Mouse (Mus musculus) ES-CJ7 (cell line): ENCODE data around the gene Maml3.

Source experiments
- DNase-seq: peaks from one replicate; pipeline ENCODE4 v3.0.0; 2011; ENCODE audit warnings: low read depth, low spot score

The Maml3 gene

DNA sequence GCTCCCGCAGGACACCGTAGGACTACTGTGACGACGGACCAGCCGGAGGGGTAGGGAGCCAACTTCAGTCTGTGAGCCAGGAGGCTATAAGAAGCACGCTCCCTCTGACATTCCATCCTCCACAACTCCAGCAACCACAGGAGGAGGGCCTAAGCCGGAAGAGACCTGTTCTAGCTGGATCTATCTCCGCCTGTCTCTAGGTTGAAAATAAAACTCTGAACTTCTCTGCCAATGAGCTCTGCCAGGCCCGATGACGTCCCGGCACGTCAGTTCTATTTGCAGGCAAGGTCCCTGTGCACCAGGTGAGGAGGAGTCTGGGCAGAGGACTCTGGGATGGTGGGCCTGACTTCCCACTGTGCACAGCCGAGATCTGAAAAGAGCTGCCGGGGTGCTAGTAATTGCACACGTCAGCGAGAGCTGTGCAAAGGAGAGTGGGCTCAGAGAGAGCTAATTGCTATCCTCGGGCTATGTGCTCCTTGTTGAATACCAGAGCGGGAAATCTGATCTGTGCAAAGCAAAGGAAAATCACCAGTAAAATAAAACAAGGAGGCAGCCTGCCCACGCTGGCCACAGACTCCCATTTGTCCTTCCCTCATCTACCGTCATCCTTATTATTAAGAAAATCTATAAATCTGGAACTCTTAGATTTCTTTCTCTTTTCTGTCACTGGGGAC lies 58.7 kb downstream of the Maml3 start:
- peak; percentile 86 for DNase-seq

DNA sequence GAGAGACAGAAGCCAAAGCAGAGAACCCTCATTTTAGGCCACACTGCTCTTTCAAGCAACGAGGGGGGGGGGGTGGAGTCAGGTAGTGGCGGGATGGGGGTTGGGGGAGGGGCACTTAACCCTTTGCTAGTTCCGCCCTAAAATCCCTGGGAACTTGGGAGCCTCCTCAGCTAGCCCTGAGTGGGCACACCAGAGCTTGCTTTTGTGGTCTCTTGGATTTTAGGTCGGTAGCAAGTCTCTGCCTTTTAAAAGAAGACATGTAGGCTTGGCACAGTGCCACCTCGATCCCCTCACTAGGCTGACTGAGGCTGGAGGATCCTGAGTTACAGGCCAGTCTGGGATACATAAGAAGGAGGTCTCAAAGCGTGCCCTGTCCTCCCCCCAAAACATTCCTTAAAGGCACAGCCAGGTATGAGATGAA lies 59.6 kb downstream of the Maml3 start:
- DNase-seq, result no peak

DNA sequence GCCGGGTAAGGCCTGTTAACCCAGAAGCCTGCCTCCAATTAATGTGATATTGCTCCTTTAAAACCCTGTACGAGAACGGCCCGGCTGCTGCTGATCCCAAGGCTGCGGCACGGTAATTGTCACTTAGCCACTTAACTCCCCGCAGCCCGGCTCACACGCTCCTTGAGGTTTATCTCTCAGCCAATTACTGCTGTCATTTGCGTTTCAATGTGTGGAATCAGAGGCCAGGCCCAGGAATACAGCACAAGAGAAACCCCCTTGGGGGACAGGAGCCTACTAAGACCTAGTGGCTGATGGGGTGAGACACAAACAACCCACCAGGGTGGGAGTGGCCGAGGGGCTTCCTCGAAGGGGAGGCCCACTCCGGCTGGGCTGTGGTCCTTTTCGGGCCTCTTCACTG lies 60.2 kb downstream of the Maml3 start:
- peak; percentile 50 for DNase-seq

DNA sequence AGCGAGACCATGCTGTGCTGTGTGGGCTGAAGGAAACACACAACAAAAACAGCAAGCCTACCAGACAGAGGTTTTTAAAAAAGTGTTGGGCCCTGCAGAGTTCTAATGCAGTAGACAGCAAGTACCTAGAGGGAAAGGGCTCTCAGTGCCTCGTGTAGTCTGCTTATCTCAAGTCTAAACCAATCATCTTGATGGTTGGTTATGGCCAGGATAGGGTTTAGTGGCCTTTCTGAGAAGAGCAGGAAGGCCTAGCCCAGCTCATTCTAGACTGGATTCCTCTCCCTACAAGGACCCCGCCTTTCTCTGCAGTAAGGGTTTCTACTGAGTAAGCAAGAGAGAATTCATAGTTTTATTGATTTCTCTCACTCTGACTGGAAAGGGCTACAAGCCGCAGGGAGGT lies 61.0 kb downstream of the Maml3 start:
- no peak for DNase-seq

DNA sequence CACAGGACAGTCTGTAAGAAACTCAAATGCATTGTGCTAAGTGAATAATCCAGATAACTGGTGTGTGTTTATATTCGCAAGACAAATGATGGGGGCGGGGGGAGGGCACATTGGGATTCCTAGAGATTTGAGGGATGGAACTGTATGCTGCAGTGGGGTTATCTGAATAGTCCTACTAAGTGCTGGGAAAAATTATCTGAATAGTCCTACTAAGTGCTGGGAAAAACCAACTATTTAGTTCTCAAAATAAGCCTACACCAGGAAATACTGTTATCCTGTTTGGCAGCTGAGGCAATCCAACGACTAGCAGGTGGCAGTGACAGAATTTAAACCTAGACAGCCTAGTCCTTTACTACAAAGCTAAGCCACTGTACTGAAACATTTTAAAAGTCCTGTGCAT lies 62.2 kb downstream of the Maml3 start:
- no peak for DNase-seq

DNA sequence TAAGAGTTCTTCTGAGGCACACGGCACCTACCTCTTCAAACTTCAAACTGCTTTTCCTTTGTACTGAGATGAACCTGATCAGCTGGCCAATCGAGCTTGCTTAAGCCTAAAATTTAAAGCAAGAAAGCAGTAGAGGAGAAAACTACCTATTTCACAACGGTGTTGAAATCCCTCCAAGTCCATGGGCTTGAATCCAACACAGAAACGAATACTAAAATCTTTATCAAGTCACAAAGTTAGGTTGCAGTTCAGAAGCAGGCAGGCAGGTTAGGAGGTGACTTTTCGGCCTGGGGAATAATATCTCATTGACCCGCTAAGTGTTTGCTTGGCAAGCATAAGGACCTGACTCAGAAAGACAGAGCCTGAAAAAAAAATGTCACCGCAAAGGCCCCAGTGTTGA lies 64.9 kb downstream of the Maml3 start:
- DNase-seq, result no peak

DNA sequence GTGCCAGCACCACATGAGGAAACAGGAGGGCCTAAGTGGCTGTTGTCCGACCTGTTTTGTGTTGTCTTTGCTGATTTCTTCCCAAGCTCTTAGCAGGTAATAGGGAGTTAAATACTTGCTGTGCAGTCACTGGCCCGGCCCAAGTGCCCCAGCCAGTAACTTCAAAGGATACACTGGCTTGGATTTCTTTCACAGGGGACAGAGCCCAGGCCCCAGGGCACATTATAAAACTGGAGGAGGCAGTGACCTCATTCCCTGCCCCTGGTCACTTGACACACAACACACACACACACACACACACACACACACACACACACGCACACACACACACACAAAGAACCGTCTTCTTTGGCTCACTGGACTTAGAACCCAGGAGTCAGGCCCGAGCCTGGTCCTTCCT lies 67.6 kb downstream of the Maml3 start:
- no peak for DNase-seq

DNA sequence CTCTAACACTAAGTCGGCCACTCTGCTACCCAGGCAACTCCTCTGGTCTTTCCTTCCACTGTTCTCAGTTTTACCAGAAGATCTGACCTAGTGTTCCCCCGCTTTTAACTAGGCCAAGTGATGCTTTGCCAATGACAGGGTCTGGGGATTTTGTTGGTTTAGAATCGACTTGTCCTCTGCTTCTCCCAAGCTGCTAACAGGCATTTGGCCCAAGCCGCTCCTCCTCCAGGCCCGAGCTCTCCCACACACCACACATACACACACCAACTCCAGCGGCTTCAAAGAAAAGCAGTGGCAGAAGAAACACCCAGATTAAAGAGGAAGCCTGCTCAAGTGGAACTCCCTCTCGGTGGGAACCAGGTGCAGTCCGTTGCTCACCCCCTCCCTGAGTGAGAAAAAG lies 69.5 kb downstream of the Maml3 start:
- no peak for DNase-seq

DNA sequence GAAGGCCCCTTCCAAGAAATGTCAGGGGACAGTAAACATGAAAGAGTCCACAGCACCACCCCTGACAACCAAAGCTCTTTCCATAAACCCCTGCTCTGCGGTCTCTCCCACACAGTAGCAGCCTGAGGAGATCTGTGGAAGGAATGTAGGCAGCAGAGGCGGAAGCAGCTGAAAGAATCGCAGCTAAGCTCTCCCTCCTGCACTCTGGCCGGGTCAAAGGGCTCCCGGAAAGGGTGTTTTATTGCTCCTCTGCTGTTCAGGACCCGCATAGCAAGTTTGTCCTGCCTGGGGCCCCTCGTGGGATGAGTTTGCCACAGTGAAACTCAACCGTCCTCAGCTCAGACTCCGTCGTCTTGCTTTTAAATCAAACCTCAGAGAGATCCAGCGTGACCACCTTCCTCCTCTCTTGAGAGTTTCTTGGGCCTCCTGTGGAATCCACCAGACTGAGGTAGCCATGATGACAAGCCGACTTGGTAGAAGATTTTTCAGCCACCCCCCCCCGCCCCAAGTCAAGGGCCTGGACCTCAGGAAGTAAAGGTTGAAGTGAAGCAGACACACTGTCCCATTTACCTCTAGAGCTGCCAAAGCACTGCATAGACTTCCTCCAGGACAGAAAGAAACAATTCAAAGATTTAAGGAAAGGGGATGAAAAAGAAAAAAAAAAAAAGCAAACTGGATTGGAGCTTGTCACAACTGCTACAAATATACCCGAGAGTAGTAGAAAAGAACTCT lies 70.9 kb downstream of the Maml3 start:
- DNase-seq, result no peak

DNA sequence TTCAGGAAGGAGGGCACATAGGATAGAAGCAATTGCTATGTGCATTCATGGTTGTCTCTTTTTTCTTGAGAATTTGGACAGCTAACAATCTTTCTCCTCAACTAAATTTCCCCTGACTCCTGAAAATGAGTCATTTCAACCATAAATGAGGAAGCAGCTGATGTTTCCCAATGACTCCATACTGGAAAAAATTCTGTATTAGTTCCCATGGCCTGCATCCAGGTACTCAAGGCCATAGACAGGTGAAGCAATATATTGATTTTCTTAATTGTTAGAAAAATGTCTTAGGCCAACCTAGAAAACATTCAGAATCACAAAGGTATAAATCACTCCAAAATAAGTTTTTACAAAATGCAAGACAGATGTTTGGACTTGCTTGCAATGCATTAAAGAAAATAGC lies 73.5 kb downstream of the Maml3 start:
- DNase-seq, result no peak

DNA sequence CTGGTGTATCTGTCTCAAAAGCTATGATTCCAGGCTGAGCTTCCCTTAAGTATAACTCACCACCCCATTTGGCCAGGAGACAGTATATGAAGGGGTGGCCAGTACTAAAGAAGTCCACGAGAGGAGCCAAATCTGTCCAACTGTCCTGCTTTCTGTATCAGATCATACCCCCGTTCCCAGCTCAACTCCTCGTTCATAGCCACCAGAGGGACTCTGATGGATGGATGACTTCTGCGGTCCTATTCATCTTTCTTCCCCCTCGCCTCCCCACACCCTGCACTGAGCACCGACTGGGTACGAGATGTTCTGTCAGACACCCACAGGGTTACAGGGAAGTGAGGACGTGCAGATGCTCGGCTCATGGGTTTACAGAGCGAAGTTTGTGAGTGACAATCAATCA lies 74.8 kb downstream of the Maml3 start:
- no peak for DNase-seq

DNA sequence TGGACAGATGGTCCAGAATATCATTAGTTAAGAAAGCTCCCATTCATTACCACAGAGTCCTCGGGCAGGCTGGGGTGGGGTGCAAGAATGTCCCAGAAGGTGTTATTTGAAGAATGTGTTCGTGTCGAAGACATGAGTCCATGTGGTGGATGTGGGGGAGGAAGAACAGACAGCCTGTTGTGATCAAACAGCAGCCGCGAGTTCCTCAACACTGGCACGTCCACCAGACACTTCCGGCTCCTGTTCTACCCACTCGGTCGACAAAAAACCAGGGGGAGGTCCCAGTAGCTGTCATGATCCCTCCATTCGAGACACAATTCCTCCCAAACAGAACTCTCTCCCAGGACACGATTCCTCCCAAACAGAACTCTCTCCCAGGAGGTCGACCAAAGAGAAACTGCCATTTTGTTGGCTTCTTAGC lies 75.2 kb downstream of the Maml3 start:
- no peak for DNase-seq

DNA sequence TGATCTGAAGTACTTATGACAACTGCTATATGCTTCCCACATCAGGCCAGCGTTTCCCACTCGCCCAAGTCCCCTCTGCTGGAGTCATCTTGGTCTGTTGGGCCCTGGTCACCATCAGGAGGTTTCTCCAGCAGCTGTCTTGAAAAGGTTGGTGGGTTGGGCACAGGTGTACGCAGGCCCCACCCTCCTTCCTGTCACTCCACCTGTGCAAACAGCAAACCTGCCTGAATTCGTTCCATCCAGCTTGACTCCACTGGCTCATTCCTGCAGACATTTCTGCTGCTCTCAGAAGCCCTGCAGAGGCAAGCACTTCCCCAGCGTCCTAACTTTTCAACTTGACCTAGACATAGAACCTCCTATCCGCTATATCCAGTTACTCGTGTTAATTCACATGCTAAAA lies 76.9 kb downstream of the Maml3 start:
- no peak for DNase-seq

DNA sequence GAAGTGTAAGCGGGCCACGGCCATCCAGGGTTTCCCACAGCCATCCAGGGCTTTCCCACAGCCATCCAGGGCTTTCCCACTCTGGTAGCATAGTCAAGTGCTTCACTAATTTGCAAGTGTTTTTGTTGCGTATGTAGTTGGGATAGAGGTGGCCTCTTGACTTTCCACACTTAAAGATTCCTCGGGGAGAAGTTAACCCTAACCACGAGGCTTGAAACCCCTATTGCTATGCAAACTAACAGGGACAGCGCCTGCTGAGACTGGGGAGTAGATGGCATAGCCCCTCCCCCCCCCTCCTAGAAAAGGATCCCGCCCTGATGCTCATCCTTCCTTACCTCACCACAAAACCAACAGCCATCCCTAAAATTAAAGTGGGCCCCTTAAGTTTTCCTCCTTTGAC lies 82.4 kb downstream of the Maml3 start:
- DNase-seq, result peak; percentile 61

DNA sequence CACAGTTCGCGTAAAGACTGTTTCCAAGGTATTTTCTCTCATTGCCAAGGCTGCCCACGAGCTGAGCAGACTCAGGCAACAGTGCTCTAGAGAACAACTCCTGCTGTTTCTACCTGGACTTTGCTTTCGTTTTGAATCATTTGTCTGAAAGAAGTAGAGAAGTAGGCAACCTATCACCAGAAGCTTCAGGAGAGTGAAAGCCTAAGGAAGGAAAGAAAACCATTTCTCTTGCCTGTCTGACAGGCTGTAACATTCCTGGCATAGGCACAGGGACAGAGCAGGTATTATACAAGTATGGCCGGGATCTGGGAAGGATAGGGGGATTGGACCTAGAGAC lies 86.8 kb downstream of the Maml3 start:
- no peak for DNase-seq

DNA sequence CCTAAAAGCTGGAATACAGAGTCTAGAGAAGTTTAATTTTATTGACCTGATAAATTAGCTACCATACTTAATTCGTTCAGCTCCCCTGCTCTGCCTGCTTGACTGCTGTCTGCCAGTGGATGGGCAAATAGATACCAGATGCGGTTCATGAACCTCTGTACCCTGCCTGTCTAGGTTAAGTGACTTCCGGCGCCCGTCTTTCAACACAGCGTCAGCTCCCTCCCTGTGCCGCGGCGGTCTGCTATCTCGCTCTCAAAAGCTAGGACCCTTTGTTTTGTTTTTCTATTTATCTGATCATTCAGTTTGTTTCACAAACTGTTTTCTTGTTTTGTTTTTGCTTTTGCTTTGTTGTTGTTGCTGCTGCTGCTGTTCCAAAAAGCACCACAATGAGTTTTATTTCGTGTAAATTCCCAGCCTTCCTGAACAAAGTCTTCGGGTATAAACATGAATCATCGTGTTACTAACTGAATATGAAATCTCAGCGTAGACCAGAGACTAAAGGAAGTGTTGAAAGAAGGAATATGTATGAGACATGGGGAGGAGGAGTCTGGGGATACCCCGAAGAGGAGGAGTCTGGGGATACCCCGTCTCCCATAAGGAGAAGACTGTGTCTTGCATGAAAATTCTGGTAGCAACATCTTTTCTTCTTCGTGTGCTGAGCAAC lies 87.3 kb downstream of the Maml3 start:
- no peak for DNase-seq

DNA sequence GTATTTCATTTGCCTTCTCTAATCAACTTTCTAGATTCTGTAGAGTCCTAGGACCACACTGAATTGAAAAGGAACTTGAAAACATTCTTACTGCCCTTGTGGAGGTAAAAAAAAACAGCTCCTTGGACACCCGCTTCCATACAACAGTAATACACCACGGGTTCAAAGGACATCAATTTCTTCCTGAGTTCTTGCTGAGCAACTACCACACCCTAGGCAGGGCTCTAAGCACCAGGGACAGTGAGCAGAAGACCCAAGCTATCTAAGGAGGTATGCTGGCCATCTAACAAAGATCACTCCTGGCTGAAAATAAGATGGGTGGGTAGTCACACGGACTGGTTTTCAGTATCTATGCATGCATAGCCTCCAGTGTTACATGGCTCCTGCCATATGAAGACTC lies 88.7 kb downstream of the Maml3 start:
- DNase-seq, result no peak

DNA sequence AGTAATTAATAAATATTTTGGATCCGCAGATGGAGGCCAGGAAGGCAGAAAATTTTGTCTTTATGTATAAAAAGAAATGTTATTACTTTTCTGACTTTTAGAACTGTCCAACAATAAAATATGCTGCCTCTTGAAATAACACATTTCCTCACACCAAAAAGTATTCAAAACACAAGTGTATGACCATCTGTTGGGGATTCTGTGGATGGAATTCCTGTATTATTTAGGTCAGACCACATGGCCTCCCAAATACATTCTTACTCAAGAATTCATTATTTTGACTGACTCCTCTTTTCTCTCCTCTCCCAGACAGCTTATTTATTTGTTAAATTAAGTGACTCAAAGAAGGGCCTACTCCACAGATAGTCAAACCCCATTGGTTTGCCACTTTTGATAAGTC lies 89.3 kb downstream of the Maml3 start:
- DNase-seq, result no peak

DNA sequence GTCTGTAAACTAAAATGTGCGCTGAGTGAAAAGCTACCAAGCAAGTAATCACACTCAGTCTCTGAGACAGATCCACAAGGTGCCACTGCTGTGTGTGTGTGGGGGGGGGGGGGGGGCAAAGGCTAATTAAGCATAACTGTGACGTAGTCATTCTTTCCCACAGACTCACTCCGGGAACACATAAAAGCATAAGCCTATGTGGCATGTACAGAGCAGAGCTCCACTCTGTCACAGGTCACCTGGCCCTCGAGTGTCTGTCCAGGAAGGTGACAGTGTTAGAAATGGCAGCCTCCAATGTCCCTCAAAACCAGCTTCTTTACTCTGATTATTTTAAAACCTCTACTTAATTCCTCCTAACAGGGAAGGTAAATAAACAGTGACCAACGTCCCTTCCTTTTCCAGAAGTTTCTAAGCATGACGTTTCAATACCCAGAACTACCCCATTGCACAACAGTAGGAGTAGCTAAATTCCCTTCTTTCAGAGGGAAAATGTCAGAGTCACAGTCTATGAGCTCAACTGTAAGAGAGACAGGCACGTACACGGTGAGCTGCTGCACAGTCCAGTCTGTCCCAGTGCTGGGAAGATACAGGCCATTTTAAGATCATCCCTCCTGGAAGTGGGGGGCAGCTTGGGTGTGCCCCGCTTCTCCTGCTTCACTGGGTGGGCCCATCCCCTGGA lies 93.7 kb downstream of the Maml3 start:
- no peak for DNase-seq

DNA sequence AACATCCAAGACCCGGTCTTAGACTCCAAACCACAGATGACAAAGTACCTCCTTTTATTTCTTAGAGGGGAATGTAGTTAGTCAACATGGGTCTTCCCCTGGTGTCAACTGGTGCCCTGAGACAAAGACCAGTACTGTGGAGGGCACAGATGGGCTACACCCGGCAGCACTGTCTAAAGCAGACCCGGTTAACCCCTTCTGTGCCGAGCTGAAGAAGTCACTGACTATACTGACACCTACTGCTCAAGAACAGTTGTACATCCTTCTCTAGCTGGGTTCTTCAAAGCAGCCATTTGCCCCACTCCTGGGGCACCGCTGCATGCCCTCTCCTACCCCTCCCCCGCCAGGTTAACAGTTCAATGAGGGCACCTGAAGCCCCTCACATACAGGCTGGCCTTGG lies 95.6 kb downstream of the Maml3 start:
- peak; percentile 38 for DNase-seq

DNA sequence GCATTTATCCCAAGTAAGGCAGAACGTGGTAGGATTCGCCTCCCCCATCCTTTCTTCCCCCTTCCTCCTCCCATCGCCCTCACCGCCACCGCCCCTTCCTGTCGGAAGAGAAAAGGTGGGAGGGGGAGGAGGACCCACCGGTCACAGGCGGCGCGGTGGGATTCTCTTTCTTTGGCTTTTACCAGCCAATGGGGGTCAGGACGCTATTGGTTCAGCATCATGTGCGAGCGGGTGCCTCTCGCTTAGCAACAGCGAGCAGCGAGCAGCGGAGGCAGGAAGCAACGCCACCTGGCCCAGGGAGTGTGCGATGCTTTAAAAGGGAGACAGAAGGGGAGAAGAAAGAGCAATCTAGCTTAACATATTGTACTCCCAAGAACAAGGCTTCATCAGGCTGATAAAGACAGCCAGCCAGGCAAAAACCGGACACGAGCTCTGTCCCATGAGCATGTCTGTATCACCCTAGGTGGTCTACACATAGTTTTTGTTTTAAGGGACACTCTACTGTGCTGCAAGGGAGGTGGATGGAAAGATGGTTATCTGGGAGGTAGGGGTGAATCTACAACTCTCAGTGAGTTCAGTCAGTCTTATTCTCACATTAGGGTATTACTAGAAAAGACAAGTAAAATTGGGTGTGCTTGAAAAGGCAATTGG lies 97.1 kb downstream of the Maml3 start:
- DNase-seq, result peak; percentile 78

DNA sequence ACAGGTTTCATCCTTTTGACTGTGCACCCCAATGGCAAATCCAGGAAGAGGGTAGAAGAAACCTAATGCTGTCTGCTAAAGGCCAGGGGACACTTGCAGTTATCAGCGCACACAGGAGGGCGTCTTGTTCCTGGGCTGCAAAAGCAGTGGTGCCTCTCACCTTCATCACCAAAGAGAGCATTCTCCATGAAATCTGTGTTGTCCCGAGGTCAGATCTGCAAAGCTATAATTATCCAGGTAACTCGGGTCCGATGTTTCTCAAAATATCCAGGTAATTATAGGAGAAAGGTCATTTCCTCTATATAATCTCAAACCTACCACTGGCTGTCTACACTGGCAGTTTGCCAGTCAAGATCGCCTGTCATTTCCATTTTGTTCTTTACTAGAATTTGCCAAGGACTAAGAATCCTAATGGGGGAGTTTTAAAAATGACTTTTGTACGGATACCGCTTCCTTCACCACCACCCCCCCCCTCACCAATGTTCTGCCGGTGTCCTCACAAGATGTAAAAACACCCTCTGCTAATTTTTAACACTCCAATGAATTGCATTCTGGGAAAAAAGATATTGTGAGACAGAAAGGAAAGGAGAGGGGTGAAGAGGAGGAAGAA lies 98.0 kb downstream of the Maml3 start:
- DNase-seq, result no peak
